ENCODE assay signal across 10 mouse cellular contexts in genomic region chr8:120308131-120308530, GRCm38 (mm10).
A peak's percentile ranks its signal among the peaks of the same experiment; 100 is the strongest.
DNase-seq lines count a peak whose midpoint lies in the region; ATAC-seq lines count a peak whose summit lies in the region.
"Had no signal": no experiment of that assay in that cellular context is flagged by ENCODE, and none has a peak within 500 bp of the region (broad histone marks: within the 10 kb centered on the region; RNA-seq: fewer than 3 reads in every experiment).

No protein-coding gene starts in this region.

- no peak for DNase-seq in heart, adult 9 months (ENCODE audit: low spot score in 2 of 2)
- DNase-seq in embryonic facial prominence, embryonic 11.5 days (ENCODE audit: low spot score) = no peak
- no peak for DNase-seq in hindbrain, embryonic 14.5 days (ENCODE audit: low spot score)
- DNase-seq in right cerebral cortex, postnatal 4 days = no peak
- DNase-seq in gastrocnemius, postnatal 4 days (ENCODE audit: low spot score in 2 of 2) = no peak
- DNase-seq: liver, embryonic 13.5 days had no signal

- H3K4me2 ChIP-seq in heart, embryonic 15.5 days = no peak overlapping the region
- H3K4me2 ChIP-seq in embryonic facial prominence, embryonic 11.5 days (ENCODE audit: low read depth, low read length) = no peak overlapping the region
- H3K4me2 ChIP-seq in hindbrain, embryonic 14.5 days (replicated peaks) = no peak overlapping the region
- H3K4me2 ChIP-seq in neural tube, embryonic 14.5 days (ENCODE audit: low read depth, low read length) = no peak overlapping the region
- no peak overlapping the region for H3K4me2 ChIP-seq in kidney, embryonic 16.5 days (replicated peaks; ENCODE audit: low read depth, low read length)
- H3K4me2 ChIP-seq: liver, embryonic 13.5 days had no signal

- no peak overlapping the region for H3K4me3 ChIP-seq in heart, embryonic 15.5 days
- no peak overlapping the region for H3K4me3 ChIP-seq in embryonic facial prominence, embryonic 11.5 days (ENCODE audit: low read depth, low read length)
- H3K4me3 ChIP-seq in hindbrain, embryonic 14.5 days (replicated peaks; ENCODE audit: low read length) = no peak overlapping the region
- no peak overlapping the region for H3K4me3 ChIP-seq in neural tube, embryonic 14.5 days (ENCODE audit: low read depth, low read length)
- no peak overlapping the region for H3K4me3 ChIP-seq in kidney, embryonic 16.5 days (ENCODE audit: low read length)
- H3K4me3 ChIP-seq: liver, embryonic 13.5 days had no signal

- no peak overlapping the region for H3K9ac ChIP-seq in heart, embryonic 15.5 days
- H3K9ac ChIP-seq in embryonic facial prominence, embryonic 11.5 days (replicated peaks; ENCODE audit: low read length) = 0 out of 2 replicates have a peak overlapping the region, but pooled peaks have one; percentile 6
- H3K9ac ChIP-seq in hindbrain, embryonic 14.5 days = no peak overlapping the region
- no peak overlapping the region for H3K9ac ChIP-seq in neural tube, embryonic 14.5 days (replicated peaks; ENCODE audit: low read depth, low read length)
- no peak overlapping the region for H3K9ac ChIP-seq in kidney, embryonic 16.5 days (replicated peaks; ENCODE audit: low read length)
- H3K9ac ChIP-seq: liver, embryonic 13.5 days had no signal

- H3K27me3 ChIP-seq in heart, embryonic 15.5 days = peaks cover 22% of the 10 kb centered on the region; the same call in 1 of the 2 replicates
- 0 out of 2 replicates have a peak, but pooled peaks cover 2% of the 10 kb centered on the region for H3K27me3 ChIP-seq in embryonic facial prominence, embryonic 11.5 days (ENCODE audit: control insufficient read depth, insufficient read depth, low read length)
- H3K27me3 ChIP-seq in hindbrain, embryonic 14.5 days (ENCODE audit: control insufficient read depth, insufficient read depth, low read length) = no peaks in the 10 kb centered on the region
- H3K27me3 ChIP-seq in neural tube, embryonic 14.5 days (ENCODE audit: control insufficient read depth, insufficient read depth, low read length) = no peaks in the 10 kb centered on the region
- peaks cover 6% of the 10 kb centered on the region; the same call in 1 of the 2 replicates for H3K27me3 ChIP-seq in kidney, embryonic 16.5 days (ENCODE audit: insufficient read depth, low read length)

- 34% methylated on average over 8 of the region's 8 CpGs for WGBS in heart, embryonic 15.5 days
- WGBS in embryonic facial prominence, embryonic 11.5 days = 30% methylated on average over 8 of the region's 8 CpGs
- WGBS in hindbrain, embryonic 14.5 days = 37% methylated on average over 8 of the region's 8 CpGs
- 35% methylated on average over 7 of the region's 8 CpGs for WGBS in neural tube, embryonic 14.5 days
- 53% methylated on average over 8 of the region's 8 CpGs for WGBS in kidney, embryonic 16.5 days

- H3K4me1 ChIP-seq in heart, embryonic 15.5 days (replicated peaks) = peaks cover 32% of the 10 kb centered on the region
- peaks cover 13% of the 10 kb centered on the region for H3K4me1 ChIP-seq in embryonic facial prominence, embryonic 11.5 days (ENCODE audit: control insufficient read depth, insufficient read depth, low read length)
- H3K4me1 ChIP-seq in hindbrain, embryonic 14.5 days (replicated peaks; ENCODE audit: control insufficient read depth, insufficient read depth, low read length) = peaks cover 45% of the 10 kb centered on the region
- H3K4me1 ChIP-seq in neural tube, embryonic 14.5 days (ENCODE audit: control insufficient read depth, insufficient read depth, low read length) = peaks cover 48% of the 10 kb centered on the region
- H3K4me1 ChIP-seq in kidney, embryonic 16.5 days (ENCODE audit: insufficient read depth, low read length) = peaks cover 30% of the 10 kb centered on the region

- ATAC-seq in heart, embryonic 15.5 days (replicated peaks; ENCODE audit: insufficient number of reproducible peaks, insufficient read depth, low FRiP score, low read depth) = no peak
- ATAC-seq in embryonic facial prominence, embryonic 11.5 days (replicated peaks; ENCODE audit: insufficient number of reproducible peaks, low FRiP score, low TSS enrichment, low read depth) = no peak
- ATAC-seq in hindbrain, embryonic 14.5 days (ENCODE audit: low FRiP score) = no peak
- ATAC-seq in neural tube, embryonic 14.5 days (ENCODE audit: low read depth) = no peak
- no peak for ATAC-seq in kidney, embryonic 16.5 days (ENCODE audit: low FRiP score, low TSS enrichment)

- H3K9me3 ChIP-seq in heart, embryonic 15.5 days (replicated peaks) = no peaks in the 10 kb centered on the region
- no peaks in the 10 kb centered on the region for H3K9me3 ChIP-seq in embryonic facial prominence, embryonic 11.5 days (replicated peaks; ENCODE audit: control insufficient read depth, low read length)
- no peaks in the 10 kb centered on the region for H3K9me3 ChIP-seq in hindbrain, embryonic 14.5 days (ENCODE audit: control insufficient read depth, low read length)
- no peaks in the 10 kb centered on the region for H3K9me3 ChIP-seq in neural tube, embryonic 14.5 days (ENCODE audit: control insufficient read depth, low read length)
- no peaks in the 10 kb centered on the region for H3K9me3 ChIP-seq in kidney, embryonic 16.5 days (ENCODE audit: low read length)
- H3K9me3 ChIP-seq: liver, embryonic 13.5 days had no signal

- no peaks in the 10 kb centered on the region for H3K36me3 ChIP-seq in heart, embryonic 15.5 days
- no peaks in the 10 kb centered on the region for H3K36me3 ChIP-seq in embryonic facial prominence, embryonic 11.5 days (replicated peaks; ENCODE audit: control insufficient read depth, insufficient read depth, low read depth, low read length)
- no peaks in the 10 kb centered on the region for H3K36me3 ChIP-seq in hindbrain, embryonic 14.5 days (replicated peaks; ENCODE audit: control insufficient read depth, insufficient read depth)
- no peaks in the 10 kb centered on the region for H3K36me3 ChIP-seq in neural tube, embryonic 14.5 days (ENCODE audit: control insufficient read depth, insufficient read depth, low read length)
- no peaks in the 10 kb centered on the region for H3K36me3 ChIP-seq in kidney, embryonic 16.5 days (ENCODE audit: insufficient read depth, low read length)
- H3K36me3 ChIP-seq: liver, embryonic 13.5 days had no signal

- H3K27ac ChIP-seq in heart, embryonic 15.5 days = peak overlapping the region; percentile 31; the same call in 1 of the 2 replicates
- no peak overlapping the region for H3K27ac ChIP-seq in embryonic facial prominence, embryonic 11.5 days (replicated peaks; ENCODE audit: low read depth, low read length)
- H3K27ac ChIP-seq in hindbrain, embryonic 14.5 days = peak overlapping the region; percentile 72
- peak overlapping the region; percentile 44; the same call in 1 of the 2 replicates for H3K27ac ChIP-seq in neural tube, embryonic 14.5 days (ENCODE audit: low read depth, low read length)
- H3K27ac ChIP-seq in kidney, embryonic 16.5 days (ENCODE audit: low read length) = no peak overlapping the region
- H3K27ac ChIP-seq: kidney, postnatal 0 days; liver, embryonic 13.5 days had no signal

Comparison
In these comparisons a context has a peak if more than half of its experiments do, and no peak if none do; other contexts are left out.
1. H3K27ac ChIP-seq: peak in heart, embryonic 15.5 days (single experiment), hindbrain, embryonic 14.5 days (single experiment) and neural tube, embryonic 14.5 days (single experiment); none in embryonic facial prominence, embryonic 11.5 days (single experiment) and kidney, embryonic 16.5 days (single experiment).